Mouse (Mus musculus): ENCODE results near the gene Fabp3. TPM values are rescaled to one million over a fixed set of nuclear protein-coding genes. Genes with fewer than 3 reads are reported as not detected.

Fabp3 gene
- total and polyA plus RNA-seq, 2 experiments from 2014 or later, result 143 to 394 TPM

DNA sequence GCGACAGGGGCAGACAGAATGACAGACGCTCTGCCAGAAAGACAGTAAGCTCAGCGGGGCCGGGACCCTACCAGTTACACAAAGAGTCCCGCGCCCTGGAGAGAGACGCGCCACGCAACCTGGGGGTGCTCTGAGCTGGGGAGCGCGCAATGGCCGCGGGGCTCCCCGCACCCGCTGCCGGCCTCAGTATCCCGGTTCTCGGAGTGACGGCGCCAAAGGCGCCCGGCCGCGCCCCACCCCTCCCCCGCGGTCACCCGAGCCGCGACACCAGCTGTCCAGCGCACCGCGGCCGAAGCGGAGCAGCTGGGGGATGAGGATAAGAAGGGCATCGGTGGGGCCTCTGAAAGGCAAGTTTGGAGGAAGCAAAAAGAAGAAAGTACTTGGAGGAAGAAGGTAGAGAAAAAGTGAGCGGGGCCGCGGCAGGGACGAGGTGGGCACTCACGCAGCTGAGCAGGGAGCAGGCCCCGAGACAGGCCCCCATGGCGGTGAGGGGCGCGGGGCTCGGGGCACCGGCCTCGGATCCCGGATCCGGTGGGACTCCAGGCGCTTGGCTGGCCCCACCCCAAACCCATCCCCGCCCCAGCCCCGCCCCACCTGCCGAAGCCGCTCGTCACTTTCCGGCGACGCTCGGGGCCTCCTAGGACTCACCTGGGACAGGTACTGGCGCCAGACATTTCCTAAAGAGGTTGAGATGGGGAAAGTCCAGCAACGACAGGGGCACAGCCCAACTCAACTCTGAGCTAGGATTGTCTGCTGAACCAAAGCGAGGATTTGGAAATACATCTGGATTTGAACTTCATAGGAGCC is 33.2 kb upstream of the Fabp3 start:
- peak overlapping the region; percentile 77 for H3K9ac ChIP-seq (replicated peaks; ENCODE audit: low read length, poor library complexity, severe bottlenecking)
- peak overlapping the region; percentile 96 for H3K4me2 ChIP-seq (ENCODE audit: low read depth, low read length, poor library complexity, severe bottlenecking)
- ATAC-seq (ENCODE audit: low FRiP score), result peak; percentile 22
- H3K27me3 ChIP-seq (ENCODE audit: insufficient read depth, low read length), result no peaks in the 10 kb centered on the region
- DNase-seq (ENCODE audit: low spot score), result no peak
- peak overlapping the region; percentile 85 for H3K27ac ChIP-seq (ENCODE audit: low read depth, low read length)
- H3K9me3 ChIP-seq (ENCODE audit: low read length), result no peaks in the 10 kb centered on the region
- peak overlapping the region; percentile 70 for H3K4me3 ChIP-seq (ENCODE audit: low read depth, low read length)
- no peaks in the 10 kb centered on the region for H3K36me3 ChIP-seq (ENCODE audit: insufficient read depth, low read length)
- no peaks in the 10 kb centered on the region for H3K4me1 ChIP-seq (ENCODE audit: insufficient read depth, low read length)
- under 1% methylated on average over 55 of the region's 62 CpGs for WGBS
- no peak for TF ChIP-seq CTCF (IDR thresholded peaks at IDR 0.05)

DNA sequence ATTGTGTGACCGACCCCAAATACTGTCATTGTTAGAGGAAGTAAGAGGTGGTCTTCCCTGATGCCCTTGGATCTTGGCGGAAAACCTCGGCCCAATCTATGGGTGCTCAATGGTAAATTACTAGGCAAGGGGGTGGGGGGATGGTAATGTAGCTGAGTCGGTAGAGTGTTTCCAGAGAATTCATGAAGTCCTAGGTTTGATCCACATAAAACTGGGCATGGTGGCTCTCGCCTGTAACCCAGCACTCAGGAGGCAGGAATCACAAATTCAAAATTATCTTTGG is 32.6 kb upstream of the Fabp3 start:
- H3K9ac ChIP-seq (replicated peaks; ENCODE audit: low read length, poor library complexity, severe bottlenecking), result no peak overlapping the region; the same call in 1 of the 2 replicates
- H3K36me3 ChIP-seq (ENCODE audit: insufficient read depth, low read length), result no peaks in the 10 kb centered on the region
- no peak for DNase-seq (ENCODE audit: low spot score)
- H3K4me2 ChIP-seq (ENCODE audit: low read depth, low read length, poor library complexity, severe bottlenecking), result peak overlapping the region; percentile 96
- no peaks in the 10 kb centered on the region for H3K9me3 ChIP-seq (ENCODE audit: low read length)
- ATAC-seq (ENCODE audit: low FRiP score), result no peak
- H3K4me3 ChIP-seq (ENCODE audit: low read depth, low read length), result peak overlapping the region; percentile 70
- WGBS, result 34% methylated on average over 5 of the region's 5 CpGs
- no peak for TF ChIP-seq CTCF (IDR thresholded peaks at IDR 0.05)
- no peak overlapping the region for H3K27ac ChIP-seq (ENCODE audit: low read depth, low read length)
- H3K4me1 ChIP-seq (ENCODE audit: insufficient read depth, low read length), result no peaks in the 10 kb centered on the region
- no peaks in the 10 kb centered on the region for H3K27me3 ChIP-seq (ENCODE audit: insufficient read depth, low read length)

DNA sequence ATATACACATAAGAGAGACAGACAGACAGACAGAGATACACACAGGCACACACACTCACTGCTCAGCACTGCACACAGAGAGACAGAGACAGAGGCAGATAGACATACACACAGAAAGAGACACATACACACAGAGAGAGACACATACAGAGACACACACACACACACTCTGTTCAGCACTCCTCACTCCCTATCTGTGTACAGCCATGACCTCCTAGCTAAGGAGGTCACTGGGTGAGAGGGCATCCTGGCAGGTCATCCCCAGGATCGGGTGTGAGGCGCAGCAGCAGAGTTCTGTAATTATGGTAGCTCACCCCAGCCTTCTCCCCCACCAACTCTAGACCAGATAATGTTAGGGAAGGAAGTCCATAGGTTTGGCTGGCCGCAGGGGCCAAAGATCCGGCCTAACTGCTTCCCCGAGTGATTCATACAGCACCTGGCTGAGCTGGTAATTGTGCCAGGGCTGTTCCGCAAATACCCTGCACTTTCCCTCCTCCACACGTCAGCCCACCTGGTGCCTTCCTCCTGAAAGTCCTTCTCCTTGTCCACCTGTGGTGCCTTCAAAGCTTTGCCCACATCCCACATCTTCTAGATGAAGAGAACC is 31.7 kb upstream of the Fabp3 start:
- no peaks in the 10 kb centered on the region for H3K4me1 ChIP-seq (ENCODE audit: insufficient read depth, low read length)

DNA sequence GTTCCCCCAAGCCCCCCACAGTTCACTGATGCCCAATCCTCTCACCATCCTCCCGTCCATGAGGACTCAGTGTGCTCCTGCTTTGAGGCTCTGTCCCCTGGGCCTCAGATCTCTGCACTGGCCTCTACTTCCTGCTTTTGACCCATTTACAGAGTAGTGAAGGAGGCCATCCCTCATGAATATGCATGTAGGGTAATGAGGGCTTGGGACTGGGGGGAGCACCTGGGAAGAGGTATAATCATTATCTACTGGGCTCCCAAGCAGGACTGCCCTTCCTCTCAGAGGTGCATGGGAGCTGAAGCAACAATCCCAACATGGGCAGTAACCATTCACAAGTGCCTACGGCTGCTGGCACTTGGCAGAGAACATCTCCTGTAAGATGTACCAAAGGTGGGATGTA is 29.3 kb upstream of the Fabp3 start, which contains the start of gene Serinc2:
Gene Serinc2 (minus strand): TSS at position 101 of the 400 bp plus-strand sequence.
- Histone ChIP-seq H3K27ac (ENCODE audit: low read depth, low read length) (no peak within 1 kb of the TSS), H3K9ac (replicated peaks; ENCODE audit: low read length, poor library complexity, severe bottlenecking) (no peak within 1 kb of the TSS), H3K27me3 (ENCODE audit: insufficient read depth, low read length) (no peaks in the 10 kb centered on the region), H3K4me1 (ENCODE audit: insufficient read depth, low read length) (no peaks in the 10 kb centered on the region), H3K36me3 (ENCODE audit: insufficient read depth, low read length) (no peaks in the 10 kb centered on the region), H3K4me3 (ENCODE audit: low read depth, low read length) (no peak within 1 kb of the TSS), H3K4me2 (ENCODE audit: low read depth, low read length, poor library complexity, severe bottlenecking) (no peak within 1 kb of the TSS), H3K9me3 (ENCODE audit: low read length) (no peaks in the 10 kb centered on the region)
- TF ChIP-seq CTCF (IDR thresholded peaks at IDR 0.05), result no peak
- 79% methylated on average over 2 of the region's 2 CpGs for WGBS
- no peak for ATAC-seq (ENCODE audit: low FRiP score)
- no peak for DNase-seq (ENCODE audit: low spot score)

More for the DNA sequence above, 31.7 kb upstream of the Fabp3 start:
- Histone ChIP-seq H3K27me3 (ENCODE audit: insufficient read depth, low read length) (no peaks in the 10 kb centered on the region), H3K27ac (ENCODE audit: low read depth, low read length) (no peak overlapping the region), H3K9me3 (ENCODE audit: low read length) (no peaks in the 10 kb centered on the region), H3K4me2 (ENCODE audit: low read depth, low read length, poor library complexity, severe bottlenecking) (no peak overlapping the region), H3K9ac (replicated peaks; ENCODE audit: low read length, poor library complexity, severe bottlenecking) (no peak overlapping the region), H3K36me3 (ENCODE audit: insufficient read depth, low read length) (no peaks in the 10 kb centered on the region), H3K4me3 (ENCODE audit: low read depth, low read length) (no peak overlapping the region)
- ATAC-seq (ENCODE audit: low FRiP score), result no peak
- no peak for DNase-seq (ENCODE audit: low spot score)
- 77% methylated on average over 7 of the region's 7 CpGs for WGBS
- no peak for TF ChIP-seq CTCF (IDR thresholded peaks at IDR 0.05)

DNA sequence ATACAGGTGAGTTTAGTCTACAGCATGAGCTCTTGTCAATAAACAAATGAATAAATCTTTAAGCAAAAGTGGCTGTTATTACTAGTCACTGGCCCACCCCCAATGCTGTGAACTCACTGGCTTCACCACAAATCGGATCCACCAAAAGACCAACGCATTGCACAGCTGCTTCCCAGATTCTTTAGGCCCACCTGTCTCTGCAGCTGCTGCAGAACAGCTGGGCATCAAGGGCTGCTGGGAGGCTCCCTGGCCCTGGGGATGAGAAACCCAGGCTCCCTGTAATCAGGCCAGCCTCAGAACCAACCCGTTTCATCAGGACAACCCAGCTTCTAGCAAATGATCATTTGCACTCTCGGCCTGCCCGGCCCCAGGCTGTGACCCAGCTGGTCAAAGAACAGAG is 25.5 kb upstream of the Fabp3 start:
- Histone ChIP-seq H3K27me3 (ENCODE audit: insufficient read depth, low read length) (no peaks in the 10 kb centered on the region), H3K9me3 (ENCODE audit: low read length) (no peaks in the 10 kb centered on the region), H3K27ac (ENCODE audit: low read depth, low read length) (no peak overlapping the region), H3K4me1 (ENCODE audit: insufficient read depth, low read length) (no peaks in the 10 kb centered on the region), H3K4me2 (ENCODE audit: low read depth, low read length, poor library complexity, severe bottlenecking) (no peak overlapping the region), H3K9ac (replicated peaks; ENCODE audit: low read length, poor library complexity, severe bottlenecking) (no peak overlapping the region), H3K4me3 (ENCODE audit: low read depth, low read length) (no peak overlapping the region), H3K36me3 (ENCODE audit: insufficient read depth, low read length) (no peaks in the 10 kb centered on the region)
- no peak for TF ChIP-seq CTCF (IDR thresholded peaks at IDR 0.05)
- DNase-seq (ENCODE audit: low spot score) (no peak), ATAC-seq (ENCODE audit: low FRiP score) (no peak)
- WGBS, result 77% methylated on average over 5 of the region's 5 CpGs

DNA sequence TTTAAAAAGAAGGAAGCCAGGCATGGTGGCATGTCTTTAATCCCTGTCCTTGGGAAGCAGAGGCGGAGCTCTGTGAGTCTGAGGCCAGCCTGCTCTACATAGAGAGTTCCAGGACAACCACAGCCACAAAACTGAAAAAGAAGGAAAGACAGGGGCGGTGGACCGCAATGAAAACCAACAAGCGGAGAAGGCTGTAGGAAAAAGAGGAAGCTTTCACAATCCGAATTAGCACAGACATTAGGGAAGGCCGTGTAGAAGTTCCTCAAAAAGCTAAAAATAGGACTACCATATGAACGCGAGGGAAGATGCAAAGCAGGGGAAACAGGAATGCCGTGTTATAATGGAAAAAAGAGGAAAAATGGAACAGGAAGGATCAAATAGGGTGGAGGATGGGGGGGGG is 24.6 kb upstream of the Fabp3 start:
- DNase-seq (ENCODE audit: low spot score) (no peak), ATAC-seq (ENCODE audit: low FRiP score) (no peak)
- Histone ChIP-seq H3K36me3 (ENCODE audit: insufficient read depth, low read length) (no peaks in the 10 kb centered on the region), H3K4me3 (ENCODE audit: low read depth, low read length) (no peak overlapping the region), H3K4me2 (ENCODE audit: low read depth, low read length, poor library complexity, severe bottlenecking) (no peak overlapping the region), H3K4me1 (ENCODE audit: insufficient read depth, low read length) (no peaks in the 10 kb centered on the region), H3K9me3 (ENCODE audit: low read length) (no peaks in the 10 kb centered on the region), H3K27me3 (ENCODE audit: insufficient read depth, low read length) (no peaks in the 10 kb centered on the region), H3K27ac (ENCODE audit: low read depth, low read length) (no peak overlapping the region), H3K9ac (replicated peaks; ENCODE audit: low read length, poor library complexity, severe bottlenecking) (no peak overlapping the region)
- 83% methylated on average over 9 of the region's 9 CpGs for WGBS
- TF ChIP-seq CTCF (IDR thresholded peaks at IDR 0.05), result no peak
